Mouse (Mus musculus) forebrain, embryonic 13.5 days (tissue): ENCODE measurements around the gene Atf7. TPM values are rescaled to one million over a fixed set of nuclear protein-coding genes. Genes with fewer than 3 reads are reported as not detected.
A peak's percentile ranks its signal among the peaks of the same experiment; 100 is the strongest.

ENCODE experiments used
- ATAC-seq: fragments of 200-750 bp; cut with Nextera tagmentation; 2 replicates; pipeline ENCODE4 v1.8.0; 2017
- H3K27ac ChIP-seq: fragments of 300-500 bp; sonication (generic); 2 replicates; pipeline ENCODE4 v1.5.1; 2015; ENCODE audit warnings: inconsistent platforms, mild to moderate bottlenecking, moderate library complexity
- H3K27me3 ChIP-seq: fragments of 300-500 bp; sonication (generic); 2 replicates; pipeline ENCODE4 v1.6.1; 2015; ENCODE audit warnings: mild to moderate bottlenecking, inconsistent platforms
- H3K36me3 ChIP-seq: fragments of 300-500 bp; sonication (generic); 2 replicates; pipeline ENCODE4 v1.6.1; 2015; ENCODE audit warnings: mild to moderate bottlenecking, inconsistent platforms; ENCODE audit not compliant: poor library complexity, severe bottlenecking
- H3K4me1 ChIP-seq: fragments of 300-500 bp; sonication (generic); 2 replicates; pipeline ENCODE4 v1.6.1; 2015; ENCODE audit warnings: inconsistent platforms
- H3K4me2 ChIP-seq: fragments of 300-500 bp; sonication (generic); 2 replicates; pipeline ENCODE4 v1.6.1; 2015; ENCODE audit warnings: inconsistent platforms, mild to moderate bottlenecking, moderate library complexity
- H3K4me3 ChIP-seq: fragments of 300-500 bp; sonication (generic); 2 replicates; pipeline ENCODE4 v1.5.1; 2015; ENCODE audit warnings: mild to moderate bottlenecking, inconsistent platforms
- H3K9ac ChIP-seq: fragments of 300-500 bp; sonication (generic); 2 replicates; pipeline ENCODE4 v1.6.1; 2015; ENCODE audit warnings: mild to moderate bottlenecking, inconsistent platforms
- H3K9me3 ChIP-seq: fragments of 300-500 bp; sonication (generic); replicated peaks from 2 replicates; pipeline ENCODE4 v1.6.1; 2016; ENCODE audit warnings: inconsistent platforms
- WGBS: fragments of 180-500 bp; shearing (Covaris S2); methylation state at CpG from one replicate; pipeline ENCODE4 v1.1.7; 2015; 5-methylcytosine and 5-hydroxymethylcytosine counted together
- polyA plus RNA-seq: library from polyadenylated mRNA; unstranded; fragments of >200 nt; fragmentation: Nextera tagmentation; extraction: Ambion mirVana; gene quantifications from 2 replicates; pipeline ENCODE4 v1.2.1, GENCODE M21; 2015

Atf7 gene
- polyA plus RNA-seq, 1 experiment from 2014 or later, result 22.1 TPM

DNA sequence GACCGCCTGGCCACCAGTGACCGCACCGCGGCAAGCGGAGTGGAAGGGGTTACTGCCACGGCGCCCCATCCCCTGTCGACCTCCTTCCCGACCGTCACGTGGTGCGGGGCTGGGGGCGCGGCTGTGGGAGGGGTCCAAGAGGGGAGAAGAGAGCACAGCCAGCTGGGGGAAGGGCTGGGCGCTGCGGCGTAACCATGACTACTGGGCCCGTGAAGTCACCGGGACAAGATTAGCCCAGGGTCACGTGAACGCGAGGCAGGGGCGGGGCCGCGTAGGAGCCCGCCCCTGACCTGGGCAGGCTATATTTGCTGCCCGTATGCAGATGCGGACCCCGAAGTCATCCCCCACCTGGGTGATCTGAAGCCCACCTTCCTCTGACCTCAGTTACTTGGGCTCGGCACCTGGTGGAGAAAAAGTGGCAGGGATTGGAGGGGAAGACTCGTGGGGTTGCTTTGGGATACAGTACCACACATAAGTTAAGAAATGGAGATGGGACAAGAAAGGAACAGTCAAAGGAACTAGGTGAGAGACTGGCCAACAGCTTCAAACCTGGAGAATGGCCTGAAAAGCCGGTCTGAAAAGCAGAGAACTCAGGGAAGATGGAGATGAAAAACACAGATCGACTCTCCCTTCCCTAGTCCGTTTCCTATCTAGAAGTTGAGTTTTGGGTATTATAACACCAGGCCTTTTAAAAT is 114.5 kb downstream of the Atf7 start:
- H3K9ac ChIP-seq, result peak overlapping the region; percentile 73
- H3K27ac ChIP-seq, result peak overlapping the region; percentile 83
- peak overlapping the region; percentile 80 for H3K4me2 ChIP-seq
- peaks cover 10% of the 10 kb centered on the region for H3K36me3 ChIP-seq
- peak overlapping the region; percentile 62 for H3K4me3 ChIP-seq
- ATAC-seq, result peak; percentile 96
- H3K27me3 ChIP-seq, result no peaks in the 10 kb centered on the region
- H3K9me3 ChIP-seq, result no peaks in the 10 kb centered on the region
- H3K4me1 ChIP-seq, result peaks cover 55% of the 10 kb centered on the region
- WGBS, result 3% methylated on average over 33 of the region's 34 CpGs

GRCm38 (mm10) chr15:102510110-102510509 is 115.2 kb downstream of the Atf7 start:
- Histone ChIP-seq H3K27me3 (no peaks in the 10 kb centered on the region), H3K4me1 (peaks cover 49% of the 10 kb centered on the region), H3K36me3 (peaks cover 16% of the 10 kb centered on the region), H3K9ac (peak overlapping the region; percentile 73), H3K27ac (peak overlapping the region; percentile 83), H3K4me2 (peak overlapping the region; percentile 80), H3K4me3 (peak overlapping the region; percentile 62), H3K9me3 (no peaks in the 10 kb centered on the region)
- ATAC-seq, result peak; percentile 76
- 6% methylated on average over 9 of the region's 9 CpGs for WGBS

- ATAC-seq, result no peak
- H3K4me1 ChIP-seq, result peaks cover 39% of the 10 kb centered on the region
- H3K27ac ChIP-seq, result no peak overlapping the region
- WGBS, result 88% methylated on average over 3 of the region's 3 CpGs
- H3K9me3 ChIP-seq, result no peaks in the 10 kb centered on the region
- no peak overlapping the region for H3K4me2 ChIP-seq
- no peak overlapping the region for H3K4me3 ChIP-seq
- no peaks in the 10 kb centered on the region for H3K27me3 ChIP-seq
- peaks cover 34% of the 10 kb centered on the region for H3K36me3 ChIP-seq
- H3K9ac ChIP-seq, result no peak overlapping the region
Observed at GRCm38 (mm10) chr15:102508336-102508735, 116.9 kb downstream of the Atf7 start.

GRCm38 (mm10) chr15:102507561-102507960 is 117.7 kb downstream of the Atf7 start:
- Histone ChIP-seq H3K4me3 (no peak overlapping the region), H3K4me1 (peaks cover 36% of the 10 kb centered on the region), H3K4me2 (no peak overlapping the region), H3K27me3 (no peaks in the 10 kb centered on the region), H3K36me3 (peaks cover 42% of the 10 kb centered on the region), H3K9me3 (no peaks in the 10 kb centered on the region), H3K9ac (no peak overlapping the region), H3K27ac (no peak overlapping the region)
- ATAC-seq, result no peak

DNA sequence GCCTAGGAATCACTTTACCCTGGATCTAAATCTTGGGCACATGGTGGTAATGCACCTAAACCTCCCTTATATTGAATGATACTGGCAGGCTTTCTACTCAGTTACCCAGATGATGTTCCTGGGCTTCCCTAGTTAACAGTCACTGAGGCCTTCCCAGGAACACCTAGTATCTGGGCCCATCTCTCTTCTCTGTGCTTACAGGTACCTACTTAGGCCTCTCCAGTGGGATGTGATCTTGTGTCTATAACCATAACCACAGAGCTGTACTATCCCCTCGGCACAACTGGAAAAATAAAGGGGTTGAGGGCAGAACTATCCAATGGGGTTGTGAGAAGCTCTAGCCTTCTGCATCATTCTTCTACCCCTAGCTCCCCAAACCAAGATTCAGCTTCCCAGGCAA is 118.4 kb downstream of the Atf7 start:
- peaks cover 49% of the 10 kb centered on the region for H3K36me3 ChIP-seq
- H3K4me1 ChIP-seq, result peaks cover 29% of the 10 kb centered on the region
- ATAC-seq, result no peak
- WGBS, result 81% methylated on average over 1 of the region's 1 CpGs
- no peak overlapping the region for H3K4me3 ChIP-seq
- H3K9ac ChIP-seq, result no peak overlapping the region
- H3K4me2 ChIP-seq, result no peak overlapping the region
- no peaks in the 10 kb centered on the region for H3K27me3 ChIP-seq
- H3K9me3 ChIP-seq, result no peaks in the 10 kb centered on the region
- H3K27ac ChIP-seq, result no peak overlapping the region

GRCm38 (mm10) chr15:102506464-102506830 is 118.8 kb downstream of the Atf7 start:
- Histone ChIP-seq H3K36me3 (peaks cover 53% of the 10 kb centered on the region), H3K27me3 (no peaks in the 10 kb centered on the region), H3K4me1 (peaks cover 25% of the 10 kb centered on the region), H3K9me3 (no peaks in the 10 kb centered on the region), H3K4me3 (no peak overlapping the region), H3K9ac (no peak overlapping the region), H3K4me2 (no peak overlapping the region), H3K27ac (no peak overlapping the region)
- no peak for ATAC-seq
- 70% methylated on average over 2 of the region's 2 CpGs for WGBS

- 90% methylated on average over 9 of the region's 9 CpGs for WGBS
- Histone ChIP-seq H3K27me3 (no peaks in the 10 kb centered on the region), H3K36me3 (peaks cover 58% of the 10 kb centered on the region), H3K9ac (no peak overlapping the region), H3K4me3 (no peak overlapping the region), H3K9me3 (no peaks in the 10 kb centered on the region), H3K4me1 (peaks cover 20% of the 10 kb centered on the region), H3K4me2 (no peak overlapping the region), H3K27ac (no peak overlapping the region)
- no peak for ATAC-seq
Observed at GRCm38 (mm10) chr15:102505770-102506463, 119.3 kb downstream of the Atf7 start.

DNA sequence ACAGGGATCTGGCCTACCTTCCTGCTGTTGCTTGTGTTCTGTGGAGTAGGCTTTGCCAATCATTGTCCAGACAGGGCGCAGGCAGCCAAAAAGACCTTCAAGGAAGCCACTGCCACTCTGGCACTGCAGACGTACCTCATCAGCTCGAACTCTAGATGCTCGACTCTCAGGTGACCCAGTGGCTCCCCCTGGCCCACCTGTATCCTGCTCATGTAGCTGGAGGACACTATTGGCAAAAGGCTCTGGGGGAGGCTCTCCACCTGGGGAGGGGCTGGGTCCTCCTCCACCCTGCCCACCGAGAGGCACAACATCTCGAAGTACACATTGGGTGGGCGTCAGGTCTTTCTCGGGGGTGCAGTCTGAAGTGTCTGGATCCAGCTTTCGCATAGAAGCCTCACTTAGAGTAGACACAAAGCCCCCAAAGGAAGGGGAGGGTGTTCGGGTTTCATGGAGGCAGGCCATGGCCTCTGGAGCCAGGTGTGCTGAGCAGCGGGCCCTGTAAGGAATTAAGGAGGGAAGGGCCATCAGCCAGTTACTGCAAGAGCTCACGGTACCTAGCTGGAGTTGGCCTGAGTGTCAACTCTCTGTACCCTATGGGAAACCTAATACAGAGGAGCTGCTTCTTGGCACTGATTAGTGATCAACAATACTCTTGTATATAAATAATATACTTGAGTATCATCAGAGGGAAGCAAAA is 120.0 kb downstream of the Atf7 start:
- no peaks in the 10 kb centered on the region for H3K9me3 ChIP-seq
- H3K4me3 ChIP-seq, result no peak overlapping the region
- peaks cover 15% of the 10 kb centered on the region for H3K4me1 ChIP-seq
- no peak for ATAC-seq
- no peak overlapping the region for H3K27ac ChIP-seq
- WGBS, result 81% methylated on average over 12 of the region's 12 CpGs
- H3K36me3 ChIP-seq, result peaks cover 65% of the 10 kb centered on the region
- no peak overlapping the region for H3K9ac ChIP-seq
- H3K4me2 ChIP-seq, result no peak overlapping the region
- no peaks in the 10 kb centered on the region for H3K27me3 ChIP-seq

DNA sequence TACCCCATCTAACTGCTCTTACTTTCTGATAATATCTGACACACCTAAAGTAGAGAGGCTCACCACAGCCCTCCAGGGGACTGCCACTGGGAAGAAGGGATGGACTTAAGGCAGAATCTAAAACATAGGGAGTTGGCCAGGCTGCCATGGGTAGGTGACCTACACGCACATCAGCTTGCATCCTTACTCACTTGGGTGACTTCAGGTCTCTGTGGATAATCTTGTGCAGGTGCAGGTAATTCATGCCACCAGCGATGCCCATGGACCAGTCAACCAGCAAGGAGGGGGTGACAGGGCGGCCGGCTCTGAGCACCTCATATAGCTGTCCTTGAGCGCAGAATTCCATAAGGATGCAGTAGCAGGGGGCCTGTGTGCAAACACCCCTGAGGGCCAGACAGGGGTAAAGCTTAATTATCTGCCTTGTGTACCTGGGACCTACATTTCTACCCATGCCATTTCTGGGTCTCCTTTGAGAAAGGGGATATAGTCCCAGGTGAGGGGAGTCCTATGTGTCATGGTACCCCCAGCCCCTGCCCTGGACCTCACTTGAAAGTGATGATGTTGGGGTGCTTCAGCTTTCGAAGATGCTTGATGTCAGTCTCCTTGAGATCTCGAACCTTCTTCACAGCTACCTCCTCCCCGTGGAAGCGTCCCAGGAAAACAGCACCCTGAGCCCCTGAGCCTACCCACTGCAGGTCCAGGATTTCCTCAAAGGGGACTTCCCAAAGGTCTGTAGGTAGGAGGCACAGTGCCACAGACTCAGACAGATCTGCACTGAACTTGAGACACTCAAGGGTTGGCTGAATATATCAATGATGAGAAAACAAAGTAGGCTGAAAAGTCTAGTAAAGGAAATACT is 121.1 kb downstream of the Atf7 start:
- 0 out of 2 replicates have a peak, but pooled peaks cover 4% of the 10 kb centered on the region for H3K4me1 ChIP-seq
- H3K4me3 ChIP-seq, result no peak overlapping the region
- H3K9me3 ChIP-seq, result no peaks in the 10 kb centered on the region
- H3K27ac ChIP-seq, result no peak overlapping the region
- ATAC-seq, result no peak
- H3K4me2 ChIP-seq, result no peak overlapping the region
- H3K36me3 ChIP-seq, result peaks cover 76% of the 10 kb centered on the region
- 91% methylated on average over 9 of the region's 9 CpGs for WGBS
- no peak overlapping the region for H3K9ac ChIP-seq
- H3K27me3 ChIP-seq, result no peaks in the 10 kb centered on the region

GRCm38 (mm10) chr15:102503447-102503846 is 121.8 kb downstream of the Atf7 start, which contains the start of gene Gm10337:
Gene Gm10337 (plus strand): TSS chr15:102503722.
- 87% methylated on average over 1 of the region's 1 CpGs for WGBS
- H3K4me3 ChIP-seq, result no peak within 1 kb of the TSS
- no peak within 1 kb of the TSS for H3K27ac ChIP-seq
- H3K9me3 ChIP-seq, result no peaks in the 10 kb centered on the region
- no peak within 1 kb of the TSS for H3K9ac ChIP-seq
- no peak for ATAC-seq
- no peaks in the 10 kb centered on the region for H3K27me3 ChIP-seq
- no peaks in the 10 kb centered on the region for H3K4me1 ChIP-seq
- H3K4me2 ChIP-seq, result no peak within 1 kb of the TSS
- peaks cover 79% of the 10 kb centered on the region for H3K36me3 ChIP-seq

DNA sequence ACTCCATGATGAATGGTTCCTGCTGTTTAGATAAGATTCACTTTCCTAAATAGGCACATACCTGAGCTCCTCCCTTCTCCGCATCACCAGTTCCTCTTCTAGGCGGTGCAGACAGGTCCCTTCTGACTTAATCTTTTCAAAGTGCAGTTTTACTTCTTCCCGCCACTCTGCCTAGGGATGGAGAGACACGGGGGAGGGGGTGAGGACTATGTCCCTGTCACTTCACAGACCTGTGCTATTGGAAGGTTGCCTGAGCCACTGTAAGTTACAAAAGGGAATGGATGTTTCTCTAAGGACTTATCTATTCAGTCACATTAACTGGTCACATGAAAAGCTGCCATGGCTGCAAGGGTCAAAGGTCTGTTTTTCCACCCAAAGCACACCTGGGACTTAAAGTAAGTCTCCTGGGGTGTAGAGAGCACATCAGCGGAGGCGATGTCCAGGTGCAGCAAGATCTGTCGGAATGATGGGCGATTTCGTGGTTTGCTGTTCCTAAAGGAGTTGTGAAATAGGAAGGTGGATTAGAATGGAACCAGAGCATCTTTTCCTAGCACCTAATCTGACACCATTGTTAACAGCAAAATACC is 122.9 kb downstream of the Atf7 start:
- H3K27ac ChIP-seq, result no peak overlapping the region
- H3K36me3 ChIP-seq, result peaks cover 86% of the 10 kb centered on the region
- no peak for ATAC-seq
- whole genome bisulfite sequencing, result 82% methylated on average over 9 of the region's 9 CpGs
- H3K4me1 ChIP-seq, result no peaks in the 10 kb centered on the region
- no peaks in the 10 kb centered on the region for H3K9me3 ChIP-seq
- no peak overlapping the region for H3K4me2 ChIP-seq
- H3K27me3 ChIP-seq, result no peaks in the 10 kb centered on the region
- H3K9ac ChIP-seq, result no peak overlapping the region
- H3K4me3 ChIP-seq, result no peak overlapping the region
